Mouse (Mus musculus) small intestine, adult 2 months (tissue): Measurements from ENCODE around the gene Hs3st2. TPM values are rescaled to one million over a fixed set of nuclear protein-coding genes. Genes with fewer than 3 reads are reported as not detected.

Experiments
- H3K27ac ChIP-seq: fragments of 200-500 bp; 2 replicates; pipeline ENCODE4 v1.5.1; 2012; ENCODE audit warnings: low read depth, low read length, control low read depth, inconsistent platforms; ENCODE audit not compliant: insufficient read depth
- H3K27me3 ChIP-seq: fragments of 200-500 bp; 2 replicates; pipeline ENCODE4 v1.6.1; 2012; ENCODE audit warnings: mild to moderate bottlenecking, moderate library complexity, low read length, inconsistent platforms; ENCODE audit not compliant: control insufficient read depth, insufficient read depth
- H3K36me3 ChIP-seq: fragments of 200-500 bp; 2 replicates; pipeline ENCODE4 v1.6.1; 2012; ENCODE audit warnings: mild to moderate bottlenecking, low read length, control low read depth, inconsistent platforms; ENCODE audit not compliant: control insufficient read depth, insufficient read depth
- H3K4me1 ChIP-seq: fragments of 200-500 bp; 2 replicates; pipeline ENCODE4 v1.6.1; 2012; ENCODE audit warnings: low read length, inconsistent platforms, mixed read lengths; ENCODE audit not compliant: control insufficient read depth, insufficient read depth, insufficient read length
- H3K4me3 ChIP-seq: fragments of 200-500 bp; 2 replicates; pipeline ENCODE4 v1.5.1; 2012; ENCODE audit warnings: low read depth, mild to moderate bottlenecking, control low read depth, inconsistent platforms, low read length, moderate library complexity
- CTCF ChIP-seq: fragments of 200-500 bp; IDR thresholded peaks from 2 replicates; pipeline ENCODE4 v1.5.1; 2012; ENCODE audit warnings: low read depth, mild to moderate bottlenecking, control low read depth, inconsistent platforms, low read length, moderate library complexity, mixed read lengths; ENCODE audit not compliant: insufficient replicate concordance, insufficient read length; ENCODE audit errors: extremely low read depth
- POLR2A ChIP-seq: fragments of 200-500 bp; IDR thresholded peaks from 2 replicates; pipeline ENCODE4 v1.6.1; 2012; ENCODE audit warnings: low read depth, mild to moderate bottlenecking, control low read depth, inconsistent platforms, low read length, moderate library complexity
- WGBS: fragments of 180-500 bp; shearing (Covaris S2); methylation state at CpG from one replicate; pipeline ENCODE4 v1.1.7; 2018; 5-methylcytosine and 5-hydroxymethylcytosine counted together
- polyA plus RNA-seq: library from polyadenylated mRNA; depleted of rRNA; stranded (reverse); fragments of >200 nt; gene quantifications from 2 replicates; pipeline ENCODE4 v1.2.3, GENCODE M21; 2012

The Hs3st2 gene
- polyA plus RNA-seq, 1 experiment: 0.23 TPM

DNA sequence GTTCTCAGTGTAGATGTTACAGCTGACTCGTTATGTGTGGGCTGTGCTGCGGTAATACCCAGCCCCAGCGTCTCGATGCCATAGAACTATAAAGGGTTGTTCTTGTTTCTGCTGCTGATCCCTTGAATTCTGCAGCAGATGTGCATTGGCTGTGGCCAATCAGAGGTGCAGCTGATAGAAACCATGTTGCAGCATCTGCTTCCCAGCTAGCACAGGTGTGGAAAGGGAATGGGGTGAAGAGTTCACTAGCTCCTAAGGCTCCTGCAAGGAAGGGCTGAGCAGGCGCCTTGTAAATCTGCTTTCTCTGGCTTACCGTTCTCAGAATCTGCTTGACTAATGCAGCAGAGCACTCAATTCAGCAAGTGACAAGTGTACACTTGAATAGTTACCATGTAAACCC, 45.2 kb downstream of the Hs3st2 start:
- TF ChIP-seq POLR2A (no peak), CTCF (no peak)

DNA sequence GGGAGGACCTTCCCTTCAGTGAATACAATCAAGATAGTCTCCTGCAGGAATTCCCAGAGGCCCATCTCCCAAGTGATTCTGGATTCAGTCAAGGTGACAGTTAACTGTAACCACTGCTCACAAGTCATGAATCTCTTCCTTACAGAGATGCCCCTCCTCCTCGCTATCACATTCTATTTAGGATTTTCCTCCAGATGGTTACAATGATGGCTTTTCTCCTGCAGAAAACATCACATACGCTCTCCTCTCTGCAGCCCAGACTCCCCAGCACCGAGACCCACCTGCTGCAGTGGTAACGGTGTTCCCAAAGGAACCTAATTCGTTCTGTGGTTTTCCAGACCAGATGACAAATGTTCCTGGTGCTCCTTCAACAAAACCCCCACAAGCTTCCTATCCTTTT, 49.5 kb downstream of the Hs3st2 start:
- TF ChIP-seq CTCF (no peak), POLR2A (no peak)
- Histone ChIP-seq H3K4me3 (no peak overlapping the region), H3K36me3 (no peaks in the 10 kb centered on the region), H3K27me3 (no peaks in the 10 kb centered on the region), H3K4me1 (no peaks in the 10 kb centered on the region), H3K27ac (no peak overlapping the region)
- WGBS: 71% methylated on average over 5 of the region's 5 CpGs

More for the DNA sequence above, 45.2 kb downstream of the Hs3st2 start:
- Histone ChIP-seq H3K36me3 (no peaks in the 10 kb centered on the region), H3K27me3 (no peaks in the 10 kb centered on the region), H3K4me3 (no peak overlapping the region), H3K27ac (no peak overlapping the region), H3K4me1 (no peaks in the 10 kb centered on the region)
- WGBS: 83% methylated on average over 6 of the region's 6 CpGs

DNA sequence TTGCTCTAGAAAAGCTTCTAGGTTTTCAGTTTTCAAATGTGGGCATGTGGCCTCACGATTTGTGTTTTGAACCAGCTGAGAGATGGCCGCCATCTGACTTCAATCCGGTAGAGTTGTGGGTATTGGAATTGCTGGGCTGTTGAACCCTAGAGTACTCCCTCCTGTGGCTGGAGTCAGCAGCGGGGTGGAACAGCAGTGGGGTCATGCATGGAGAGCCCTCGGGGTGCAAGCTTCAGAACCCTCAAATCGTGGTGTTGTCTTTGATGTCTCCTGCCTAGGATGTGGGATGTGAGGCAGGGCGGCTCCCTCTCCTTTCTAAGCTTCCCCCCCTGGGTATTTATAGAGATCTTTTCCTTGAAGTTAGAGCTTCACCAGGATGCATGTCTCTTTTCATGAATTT, 52.7 kb downstream of the Hs3st2 start:
- TF ChIP-seq CTCF (no peak), POLR2A (no peak)
- no peaks in the 10 kb centered on the region for H3K36me3 ChIP-seq
- whole genome bisulfite sequencing: 66% methylated on average over 7 of the region's 7 CpGs
- no peaks in the 10 kb centered on the region for H3K4me1 ChIP-seq
- no peak overlapping the region for H3K27ac ChIP-seq
- H3K27me3 ChIP-seq: no peaks in the 10 kb centered on the region
- no peak overlapping the region for H3K4me3 ChIP-seq

DNA sequence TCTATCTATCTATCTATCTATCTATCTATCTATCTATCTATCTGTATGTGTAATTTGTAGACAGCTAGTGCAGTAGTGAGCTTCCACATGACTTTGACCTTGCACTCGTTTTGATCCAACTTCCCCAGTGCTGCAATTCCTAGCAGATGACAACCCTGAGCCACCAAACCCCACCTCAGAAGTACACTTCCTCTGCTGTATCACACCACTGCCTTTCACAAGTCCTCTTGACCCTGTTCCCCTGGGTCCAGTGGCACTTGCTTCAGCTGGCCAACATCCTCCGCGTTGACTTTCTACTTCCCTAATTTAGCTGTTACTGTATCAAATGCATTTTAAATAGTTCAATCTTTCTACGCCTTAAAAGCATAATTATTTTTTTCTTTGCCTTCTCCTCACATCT, 54.6 kb downstream of the Hs3st2 start:
- H3K4me1 ChIP-seq: no peaks in the 10 kb centered on the region
- no peak overlapping the region for H3K27ac ChIP-seq
- no peak for TF ChIP-seq CTCF
- H3K4me3 ChIP-seq: no peak overlapping the region
- no peaks in the 10 kb centered on the region for H3K36me3 ChIP-seq
- no peaks in the 10 kb centered on the region for H3K27me3 ChIP-seq
- 73% methylated on average over 4 of the region's 4 CpGs for WGBS

DNA sequence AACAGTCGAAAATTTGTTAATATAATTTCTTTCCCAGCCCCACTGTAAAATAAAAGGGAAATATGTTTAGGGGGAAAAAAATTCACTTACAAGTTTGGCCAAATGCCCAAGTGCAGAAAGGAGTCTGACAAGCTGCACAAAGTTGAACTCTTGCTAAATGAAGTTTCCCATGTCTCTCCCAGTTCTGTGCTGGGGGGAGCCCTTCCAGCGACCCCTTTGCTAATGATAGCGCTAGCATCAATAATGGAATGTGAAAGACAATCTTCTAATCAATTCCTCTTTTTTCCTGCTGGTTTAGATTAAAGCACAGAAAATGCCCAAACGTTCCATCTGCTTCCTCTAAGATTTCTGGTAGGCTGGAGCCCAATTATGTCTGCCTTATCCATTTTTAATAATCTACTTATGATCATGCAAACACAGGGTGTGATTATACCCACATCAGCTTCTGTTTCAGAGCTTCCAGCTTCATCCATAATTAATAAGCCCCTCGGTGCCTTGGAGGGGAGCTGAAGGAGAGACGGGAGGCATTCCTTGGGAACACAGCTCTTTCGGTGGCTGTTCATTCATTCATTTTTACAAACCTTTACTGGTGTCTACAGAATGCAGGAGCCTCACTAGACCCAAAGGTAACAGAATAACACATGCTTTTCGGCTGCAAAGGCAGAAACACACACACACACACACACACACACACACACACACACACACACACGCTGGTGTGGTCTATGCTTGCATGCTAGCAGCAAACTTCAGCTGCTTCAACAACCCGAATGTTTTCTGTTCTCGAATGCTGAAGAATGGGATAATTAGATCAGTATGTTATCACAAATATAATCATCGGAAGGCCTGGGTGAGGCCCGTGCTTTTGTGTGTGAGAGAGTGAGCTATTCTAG, 59.5 kb downstream of the Hs3st2 start:
- 52% methylated on average over 13 of the region's 13 CpGs for WGBS
- Histone ChIP-seq H3K27ac (no peak overlapping the region), H3K4me1 (no peaks in the 10 kb centered on the region), H3K36me3 (no peaks in the 10 kb centered on the region), H3K4me3 (no peak overlapping the region), H3K27me3 (no peaks in the 10 kb centered on the region)
- TF ChIP-seq POLR2A (no peak), CTCF (no peak)

DNA sequence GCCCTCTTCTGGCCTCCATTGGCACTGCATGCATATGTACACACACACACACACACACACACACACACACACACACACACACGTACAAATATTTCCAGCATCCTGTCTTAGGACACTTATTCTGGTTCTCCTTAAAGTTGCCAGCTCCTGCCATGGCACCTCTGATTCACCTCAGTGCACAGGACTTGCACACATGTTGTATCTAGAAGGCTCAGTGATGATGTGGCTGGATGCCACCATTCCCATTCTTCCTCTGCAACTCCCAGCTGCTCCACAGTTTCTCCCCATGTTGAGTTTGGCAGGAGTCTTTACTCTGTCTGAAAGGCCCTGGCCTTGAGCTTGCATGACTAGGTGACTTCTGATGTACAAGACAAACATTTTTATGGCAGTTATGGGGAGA, 65.1 kb downstream of the Hs3st2 start:
- no peaks in the 10 kb centered on the region for H3K36me3 ChIP-seq
- no peak overlapping the region for H3K27ac ChIP-seq
- 58% methylated on average over 1 of the region's 1 CpGs for WGBS
- H3K4me3 ChIP-seq: no peak overlapping the region
- no peak for TF ChIP-seq POLR2A
- TF ChIP-seq CTCF: no peak
- H3K4me1 ChIP-seq: no peaks in the 10 kb centered on the region
- H3K27me3 ChIP-seq: no peaks in the 10 kb centered on the region

DNA sequence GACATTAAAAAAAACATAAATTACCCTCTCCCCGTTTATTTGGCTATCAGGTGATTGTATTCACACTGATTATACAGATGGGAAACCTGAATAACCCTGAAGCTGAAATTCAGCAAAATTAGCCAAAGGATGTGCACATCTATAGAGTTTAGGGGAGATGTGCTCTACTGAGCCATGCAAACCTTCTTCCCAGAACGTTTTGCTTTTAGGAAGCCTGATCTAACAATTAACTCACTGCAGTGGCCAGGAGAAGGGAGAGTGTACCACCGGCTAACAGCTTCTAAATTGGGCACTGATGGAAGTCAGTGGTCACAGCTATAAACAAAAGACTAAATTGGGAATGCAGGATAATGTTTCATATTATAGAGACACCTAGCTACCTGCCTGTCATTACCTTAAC, 66.4 kb downstream of the Hs3st2 start:
- Histone ChIP-seq H3K27me3 (no peaks in the 10 kb centered on the region), H3K4me3 (no peak overlapping the region), H3K36me3 (no peaks in the 10 kb centered on the region), H3K27ac (no peak overlapping the region), H3K4me1 (no peaks in the 10 kb centered on the region)
- WGBS: 36% methylated on average over 3 of the region's 3 CpGs
- no peak for TF ChIP-seq POLR2A
- TF ChIP-seq CTCF: no peak
